Mouse (Mus musculus): Measurements from ENCODE around the gene Nlrp9a.
"Not testable (repeated sequence)": the region's sequence is repeated elsewhere in the genome, so short reads cannot be mapped to it uniquely, and the experiment has no call there.

The Nlrp9a gene

GRCm38 (mm10) chr7:26534723-26535122 lies at the start of gene Nlrp9a:
Nlrp9a (plus strand) TSS chr7:26535023.
- CTCF ChIA-PET: not testable (repeated sequence)

GRCm38 (mm10) chr7:26489514-26489913 lies 45.3 kb upstream of the Nlrp9a start:
- CTCF ChIA-PET: not testable (repeated sequence)

DNA sequence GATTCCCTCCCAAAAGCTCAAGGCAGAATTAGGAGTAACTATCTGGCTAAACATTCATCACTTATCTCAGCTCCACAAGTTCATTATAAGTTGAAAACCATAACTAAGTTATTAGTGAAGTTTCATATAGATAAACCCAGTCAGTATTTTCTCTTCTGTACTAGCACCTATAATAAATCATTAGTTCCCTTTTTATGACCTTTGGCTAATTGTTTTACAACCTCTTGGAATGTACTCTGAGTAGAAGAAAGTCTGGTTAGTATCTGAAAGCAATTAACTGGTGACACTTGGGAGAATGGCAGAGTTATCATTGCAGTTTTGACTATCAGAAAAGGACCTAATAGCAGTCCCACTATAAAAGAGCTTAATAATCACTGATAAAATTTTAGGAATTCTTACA lies 54.3 kb downstream of the Nlrp9a start:
- CTCF ChIA-PET: no interaction called here

DNA sequence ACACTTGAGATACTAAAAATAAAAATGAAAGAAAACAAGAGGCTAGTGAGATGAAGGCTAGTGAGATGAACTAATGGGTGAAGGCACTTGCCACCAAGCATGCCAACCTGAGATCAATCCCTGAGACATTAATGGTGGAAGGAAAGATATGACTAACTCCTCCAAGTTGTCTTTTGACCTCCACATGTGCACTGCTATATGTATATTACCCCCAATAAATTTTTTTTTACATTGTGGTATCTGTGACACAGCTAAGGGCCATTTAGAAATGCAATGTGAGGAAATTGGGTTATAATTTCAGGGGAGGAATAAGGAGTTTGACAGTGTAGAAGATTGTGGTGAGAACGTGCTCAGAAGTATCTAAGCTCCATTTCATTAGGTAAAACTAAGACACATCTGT lies 55.0 kb downstream of the Nlrp9a start:
- CTCF ChIA-PET: no interaction called here

DNA sequence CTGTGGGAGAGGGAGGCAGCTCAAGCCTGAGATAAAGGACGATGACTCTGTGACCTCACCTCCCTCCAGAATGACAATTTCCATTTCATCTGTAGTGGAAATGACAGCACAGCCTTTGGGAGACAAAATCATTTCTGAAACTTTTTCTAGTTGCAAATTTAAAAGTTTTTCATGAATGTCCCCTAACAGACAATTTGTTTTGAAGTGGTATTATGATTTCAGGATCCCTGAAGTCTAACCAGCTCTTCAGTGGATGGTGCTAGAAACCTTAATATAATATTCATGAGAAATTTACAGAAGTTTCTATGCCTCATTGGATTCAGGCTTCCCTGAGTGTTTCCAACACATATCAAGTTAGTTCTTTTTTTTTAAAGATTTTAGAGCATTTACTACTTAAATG lies 83.5 kb downstream of the Nlrp9a start, which contains the start of gene Vmn1r185:
Vmn1r185 (minus strand) TSS at position 101 of the 400 bp plus-strand sequence.
- CTCF ChIA-PET: not testable (repeated sequence)
